Mouse (Mus musculus) midbrain, embryonic 14.5 days (tissue): Measurements from ENCODE around the gene Ikzf5. TPM values are rescaled to one million over a fixed set of nuclear protein-coding genes. Genes with fewer than 3 reads are reported as not detected.

Source experiments
- ATAC-seq: fragments of 200-750 bp; cut with Nextera tagmentation; 2 replicates; pipeline ENCODE4 v1.8.0; 2017; ENCODE audit warnings: moderate number of reproducible peaks, moderate library complexity; ENCODE audit not compliant: low FRiP score, low TSS enrichment
- DNase-seq: peaks from one replicate; pipeline ENCODE4 v3.0.0-alpha.2; 2015
- H3K27ac ChIP-seq: fragments of 300-500 bp; sonication (generic); replicated peaks from 2 replicates; pipeline ENCODE4 v1.5.1; 2014; ENCODE audit warnings: mild to moderate bottlenecking, low read depth, low read length, moderate library complexity
- H3K27me3 ChIP-seq: fragments of 300-500 bp; sonication (generic); 2 replicates; pipeline ENCODE4 v1.6.1; 2014; ENCODE audit warnings: low read length, control low read depth, mixed read lengths; ENCODE audit not compliant: control insufficient read depth, insufficient read depth
- H3K36me3 ChIP-seq: fragments of 300-500 bp; sonication (generic); 2 replicates; pipeline ENCODE4 v1.6.1; 2014; ENCODE audit warnings: low read length, control low read depth; ENCODE audit not compliant: control insufficient read depth, insufficient read depth
- H3K4me1 ChIP-seq: fragments of 300-500 bp; sonication (generic); 2 replicates; pipeline ENCODE4 v1.6.1; 2014; ENCODE audit warnings: mild to moderate bottlenecking, antibody characterized with exemption, low read length, control low read depth; ENCODE audit not compliant: control insufficient read depth, insufficient read depth
- H3K4me2 ChIP-seq: fragments of 300-500 bp; sonication (generic); 2 replicates; pipeline ENCODE4 v1.6.1; 2014; ENCODE audit warnings: mild to moderate bottlenecking, low read length, moderate library complexity
- H3K4me3 ChIP-seq: fragments of 300-500 bp; sonication (generic); replicated peaks from 2 replicates; pipeline ENCODE4 v1.5.1; 2014; ENCODE audit warnings: low read depth, low read length
- H3K9ac ChIP-seq: fragments of 300-500 bp; sonication (generic); replicated peaks from 2 replicates; pipeline ENCODE4 v1.6.1; 2014; ENCODE audit warnings: mild to moderate bottlenecking, low read length, moderate library complexity
- H3K9me3 ChIP-seq: fragments of 300-500 bp; sonication (generic); 2 replicates; pipeline ENCODE4 v1.6.1; 2016; ENCODE audit warnings: low read length, control low read depth, mixed read lengths; ENCODE audit not compliant: control insufficient read depth
- WGBS: fragments of 180-500 bp; shearing (Covaris S2); extraction: QIAGEN DNeasy Blood & Tissue Kit; methylation state at CpG from one replicate; pipeline ENCODE4 v1.1.7; 2014; 5-methylcytosine and 5-hydroxymethylcytosine counted together
- polyA plus RNA-seq: library from polyadenylated mRNA; unstranded; fragments of >200 nt; fragmentation: Nextera tagmentation; extraction: Ambion mirVana; gene quantifications from 2 replicates; pipeline ENCODE4 v1.2.1, GENCODE M21; 2014

Gene Ikzf5
- polyA plus RNA-seq, 1 experiment from 2014 or later = 22.8 TPM

- Histone ChIP-seq H3K9me3 (no peaks in the 10 kb centered on the region), H3K36me3 (peaks cover 2% of the 10 kb centered on the region; the same call in 1 of the 2 replicates), H3K27me3 (no peaks in the 10 kb centered on the region), H3K9ac (no peak overlapping the region), H3K27ac (no peak overlapping the region), H3K4me3 (no peak overlapping the region), H3K4me2 (no peak overlapping the region), H3K4me1 (peaks cover 14% of the 10 kb centered on the region)
- WGBS = 95% methylated on average over 8 of the region's 8 CpGs
- ATAC-seq (no peak), DNase-seq (no peak)
Observed at GRCm38 (mm10) chr7:131364131-131364530, 46.2 kb downstream of the Ikzf5 start.

- DNase-seq = peak; percentile 99
- Histone ChIP-seq H3K9me3 (no peaks in the 10 kb centered on the region), H3K27ac (peak within 1 kb of the TSS; percentile 86), H3K4me3 (peak within 1 kb of the TSS; percentile 82), H3K4me2 (peak within 1 kb of the TSS; percentile 89), H3K4me1 (peaks cover 14% of the 10 kb centered on the region), H3K36me3 (peaks cover 15% of the 10 kb centered on the region), H3K9ac (peak within 1 kb of the TSS; percentile 81), H3K27me3 (no peaks in the 10 kb centered on the region)
- peak; percentile 96 for ATAC-seq
- under 1% methylated on average over 55 of the region's 55 CpGs for WGBS
Observed at GRCm38 (mm10) chr7:131362615-131363300, 47.6 kb downstream of the Ikzf5 start, which contains the start of gene 2310057M21Rik. TSS of gene 2310057M21Rik (minus strand) at chr7:131362759.

- Histone ChIP-seq H3K9ac (peak overlapping the region; percentile 81), H3K27ac (peak overlapping the region; percentile 86), H3K27me3 (no peaks in the 10 kb centered on the region), H3K4me3 (peak overlapping the region; percentile 82), H3K36me3 (peaks cover 20% of the 10 kb centered on the region), H3K9me3 (no peaks in the 10 kb centered on the region), H3K4me1 (peaks cover 14% of the 10 kb centered on the region), H3K4me2 (peak overlapping the region; percentile 89)
- WGBS = under 1% methylated on average over 35 of the region's 35 CpGs
- DNase-seq (no peak), ATAC-seq (peak; percentile 84)
Observed at GRCm38 (mm10) chr7:131362269-131362614, 48.1 kb downstream of the Ikzf5 start.

- Histone ChIP-seq H3K9ac (no peak overlapping the region), H3K27me3 (no peaks in the 10 kb centered on the region), H3K4me2 (no peak overlapping the region), H3K36me3 (peaks cover 50% of the 10 kb centered on the region), H3K4me1 (peaks cover 2% of the 10 kb centered on the region), H3K4me3 (no peak overlapping the region), H3K27ac (no peak overlapping the region), H3K9me3 (no peaks in the 10 kb centered on the region)
- no peak for ATAC-seq
- no peak for DNase-seq
- WGBS = 98% methylated on average over 13 of the region's 13 CpGs
Observed at GRCm38 (mm10) chr7:131356105-131356504, 54.2 kb downstream of the Ikzf5 start.

- Histone ChIP-seq H3K9ac (no peak overlapping the region), H3K27me3 (no peaks in the 10 kb centered on the region), H3K4me2 (no peak overlapping the region), H3K36me3 (peaks cover 53% of the 10 kb centered on the region), H3K27ac (no peak overlapping the region), H3K9me3 (no peaks in the 10 kb centered on the region), H3K4me1 (no peaks in the 10 kb centered on the region), H3K4me3 (no peak overlapping the region)
- ATAC-seq = no peak
- 72% methylated on average over 7 of the region's 7 CpGs for WGBS
- DNase-seq = no peak
Observed at GRCm38 (mm10) chr7:131345856-131346541, 64.3 kb downstream of the Ikzf5 start.

Other genes with a start within 250 kb of the Ikzf5 start
- gene 5430419D17Rik, start 236.1 kb downstream of the Ikzf5 start, polyA plus RNA-seq = not detected in 2 replicates
- not detected in 2 replicates for gene Cuzd1, start 88.2 kb downstream of the Ikzf5 start, polyA plus RNA-seq
- gene Fam24b, start 81.0 kb downstream of the Ikzf5 start, polyA plus RNA-seq = not detected in 2 replicates
- gene Fam24a, start 76.7 kb downstream of the Ikzf5 start, polyA plus RNA-seq = 0.42 TPM in 1 of 2 replicates, not detected in the other
- 28.8 and 28.9 TPM in 2 replicates for gene 2310057M21Rik, start 47.8 kb downstream of the Ikzf5 start, polyA plus RNA-seq
- gene Pstk, start 39.4 kb downstream of the Ikzf5 start, polyA plus RNA-seq = 42.8 and 46.3 TPM in 2 replicates
- gene Acadsb, start 80 bp upstream of the Ikzf5 start, polyA plus RNA-seq = 99.3 and 125 TPM in 2 replicates
- 0.15 and 0.33 TPM in 2 replicates for gene Hmx3, start 132.3 kb upstream of the Ikzf5 start, polyA plus RNA-seq
- 0.07 and 0.09 TPM in 2 replicates for gene Hmx2, start 138.3 kb upstream of the Ikzf5 start, polyA plus RNA-seq
- gene Bub3, start 149.7 kb upstream of the Ikzf5 start, polyA plus RNA-seq = 167 and 169 TPM in 2 replicates